Mouse (Mus musculus) layer of hippocampus, postnatal 36 days (tissue): ENCODE results near the gene Heatr9. TPM values are rescaled to one million over a fixed set of nuclear protein-coding genes. Genes with fewer than 3 reads are reported as not detected.
A peak's percentile ranks its signal among the peaks of the same experiment; 100 is the strongest.

Experiments used
- DNase-seq, 2 experiments: peaks; one replicate each; pipeline ENCODE4 v3.0.0; 2022
- total RNA-seq, 2 experiments: library from RNA; stranded (reverse); gene quantifications; 2 replicates each; pipeline ENCODE4 v1.2.3; 2021

Heatr9 gene
- total RNA-seq, 2 experiments from 2014 or later: not detected

DNA sequence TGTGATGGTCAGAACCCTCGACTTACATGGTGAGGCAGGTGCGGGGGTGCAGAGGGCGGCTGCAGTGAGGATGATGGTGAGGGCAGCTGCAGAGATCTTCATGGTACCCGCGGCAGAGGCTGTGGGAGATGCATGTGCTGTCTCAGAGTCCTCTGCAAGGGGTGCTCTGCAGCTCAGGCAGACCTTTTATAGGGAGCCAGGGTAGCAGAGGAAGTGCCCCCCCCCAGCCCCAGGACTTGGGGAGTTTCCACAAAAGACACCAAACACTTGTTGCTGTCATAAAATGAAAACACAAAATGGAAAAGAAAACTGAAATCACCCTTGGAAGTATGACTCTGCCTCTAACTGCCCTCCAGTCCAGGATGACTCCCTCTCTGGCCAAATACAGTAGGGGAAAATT, 8.4 kb upstream of the Heatr9 start, which contains the start of gene Ccl5:
Gene Ccl5 (minus strand): TSS at position 159 of the 400 bp plus-strand sequence.
- no peak for DNase-seq

DNA sequence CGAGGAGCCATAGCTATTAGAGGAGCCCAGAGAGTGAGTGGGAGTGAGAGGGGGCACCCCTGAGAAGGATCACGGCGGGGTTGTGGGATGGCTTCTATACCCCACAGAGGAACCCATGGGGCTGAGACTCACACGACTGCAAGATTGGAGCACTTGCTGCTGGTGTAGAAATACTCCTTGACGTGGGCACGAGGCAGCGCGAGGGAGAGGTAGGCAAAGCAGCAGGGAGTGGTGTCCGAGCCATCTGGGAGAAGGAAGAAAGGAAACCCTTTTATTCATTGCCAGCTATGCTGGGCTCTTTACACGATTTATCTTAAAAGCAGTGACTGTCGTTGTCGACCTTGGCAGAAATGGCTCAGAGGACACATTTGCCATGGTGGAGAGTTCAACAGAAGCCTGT, 7.0 kb upstream of the Heatr9 start:
- no peak for DNase-seq

DNA sequence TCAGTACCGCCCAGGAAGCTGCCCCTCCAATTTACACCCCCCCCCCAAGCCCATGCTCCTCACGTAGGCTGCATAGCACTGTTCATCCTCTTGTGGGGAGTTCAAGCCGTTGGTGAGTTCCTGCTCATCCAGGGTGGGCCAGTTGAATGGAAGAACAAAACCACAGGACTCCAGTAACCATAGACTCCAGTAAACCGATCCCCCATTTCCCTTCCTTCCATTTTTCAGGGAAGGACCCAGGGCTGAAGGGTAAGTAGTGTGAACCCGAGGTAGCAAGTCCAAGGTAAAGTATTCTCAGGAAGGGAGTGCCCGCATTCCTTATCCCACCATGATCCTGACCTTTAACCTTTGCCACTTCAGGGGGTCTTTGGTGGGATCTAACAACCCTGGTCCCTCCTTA, 3.6 kb downstream of the Heatr9 start:
- DNase-seq: no peak

DNA sequence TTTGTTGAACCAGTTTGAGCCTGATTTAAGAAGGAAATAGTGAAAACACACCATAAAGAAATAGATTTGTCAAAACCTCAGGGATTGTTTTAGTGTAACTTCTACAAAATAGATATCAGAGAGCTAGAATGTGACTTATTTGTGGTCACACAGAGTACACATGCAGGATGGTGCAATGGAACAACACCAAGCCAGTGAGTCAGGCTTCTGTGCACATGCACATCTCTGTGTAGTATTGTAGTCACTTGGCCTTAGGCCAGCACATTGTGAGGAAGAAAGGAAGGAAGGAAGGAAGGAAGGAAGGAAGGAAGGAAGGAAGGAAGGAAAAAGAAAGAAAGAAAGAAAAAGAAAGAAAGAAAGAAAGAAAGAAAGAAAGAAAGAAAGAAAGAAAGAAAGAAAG, 4.8 kb downstream of the Heatr9 start:
- no peak for DNase-seq

DNA sequence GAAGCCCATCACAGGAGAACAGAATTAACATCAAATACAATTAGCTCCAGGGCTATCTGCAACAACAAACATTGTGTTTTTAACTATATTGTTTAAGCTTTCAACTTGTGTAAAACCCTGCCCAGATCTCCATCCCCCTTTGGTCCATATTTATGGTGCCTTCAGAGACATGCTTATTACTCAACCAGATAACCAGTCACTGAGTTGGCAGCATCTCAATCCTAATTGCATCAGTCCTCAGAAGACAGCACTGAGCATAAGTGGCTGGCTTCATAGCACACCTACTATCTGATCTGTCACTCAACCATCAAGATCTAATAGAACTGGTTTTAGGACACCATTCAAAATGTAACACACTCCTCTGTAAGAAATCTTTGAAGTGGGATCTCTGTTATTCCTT, 12.5 kb downstream of the Heatr9 start:
- no peak for DNase-seq

DNA sequence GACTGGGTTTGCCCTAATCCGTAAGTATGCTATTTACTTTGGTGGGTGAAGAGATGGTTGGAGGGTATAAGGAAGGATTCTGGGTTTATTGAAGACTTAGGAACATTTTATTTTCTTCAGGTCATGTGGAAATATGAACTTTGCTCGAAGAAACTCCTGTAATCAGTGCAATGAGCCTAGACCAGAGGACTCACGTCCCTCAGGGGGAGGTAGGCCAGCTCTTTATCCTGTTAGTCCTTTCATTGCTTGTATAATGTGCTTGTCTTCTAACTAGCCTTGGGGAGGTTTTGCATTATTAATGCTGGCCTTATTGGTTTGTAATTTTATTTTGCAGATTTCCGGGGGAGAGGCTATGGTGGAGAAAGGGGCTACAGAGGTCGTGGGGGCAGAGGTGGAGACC, 17.7 kb downstream of the Heatr9 start:
- no peak for DNase-seq

DNA sequence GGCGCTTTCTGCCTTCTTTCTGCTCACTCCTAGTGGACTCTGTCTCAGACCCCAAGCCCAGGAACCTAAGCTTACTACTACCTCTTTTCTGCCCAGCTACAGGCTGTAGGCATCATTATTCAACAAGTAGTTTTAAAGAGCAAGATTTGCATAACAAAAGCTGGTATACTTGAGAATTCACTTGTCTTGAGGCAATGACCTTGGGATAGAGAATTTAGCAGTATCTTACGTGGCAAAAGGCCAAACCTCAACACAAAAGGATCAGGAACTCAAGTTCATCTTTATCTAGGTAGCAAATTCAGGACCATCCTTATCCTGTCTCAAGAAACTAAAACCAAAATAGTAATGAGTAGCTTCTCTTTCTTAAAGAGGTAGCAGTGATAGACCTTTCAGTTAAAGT, 26.4 kb downstream of the Heatr9 start:
- DNase-seq: no peak

DNA sequence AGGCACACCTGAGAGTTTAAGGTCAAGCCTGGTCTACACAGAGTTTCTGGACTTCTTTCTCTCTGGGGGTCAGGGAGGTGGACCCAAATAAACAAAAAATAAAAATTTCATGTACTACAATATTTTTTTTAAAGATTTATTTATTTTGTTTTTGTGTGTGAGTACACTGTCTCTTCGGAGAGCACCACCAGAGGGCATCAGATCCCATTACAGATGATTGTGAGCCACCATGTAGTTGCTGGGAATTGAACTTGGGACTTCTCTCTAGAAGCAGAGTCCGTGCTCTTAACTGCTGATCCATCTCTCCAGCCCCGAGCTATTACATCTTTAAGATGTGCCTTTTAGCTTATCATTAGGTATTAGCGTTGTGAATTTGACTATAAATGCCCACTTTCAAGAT, 30.5 kb downstream of the Heatr9 start:
- no peak for DNase-seq

DNA sequence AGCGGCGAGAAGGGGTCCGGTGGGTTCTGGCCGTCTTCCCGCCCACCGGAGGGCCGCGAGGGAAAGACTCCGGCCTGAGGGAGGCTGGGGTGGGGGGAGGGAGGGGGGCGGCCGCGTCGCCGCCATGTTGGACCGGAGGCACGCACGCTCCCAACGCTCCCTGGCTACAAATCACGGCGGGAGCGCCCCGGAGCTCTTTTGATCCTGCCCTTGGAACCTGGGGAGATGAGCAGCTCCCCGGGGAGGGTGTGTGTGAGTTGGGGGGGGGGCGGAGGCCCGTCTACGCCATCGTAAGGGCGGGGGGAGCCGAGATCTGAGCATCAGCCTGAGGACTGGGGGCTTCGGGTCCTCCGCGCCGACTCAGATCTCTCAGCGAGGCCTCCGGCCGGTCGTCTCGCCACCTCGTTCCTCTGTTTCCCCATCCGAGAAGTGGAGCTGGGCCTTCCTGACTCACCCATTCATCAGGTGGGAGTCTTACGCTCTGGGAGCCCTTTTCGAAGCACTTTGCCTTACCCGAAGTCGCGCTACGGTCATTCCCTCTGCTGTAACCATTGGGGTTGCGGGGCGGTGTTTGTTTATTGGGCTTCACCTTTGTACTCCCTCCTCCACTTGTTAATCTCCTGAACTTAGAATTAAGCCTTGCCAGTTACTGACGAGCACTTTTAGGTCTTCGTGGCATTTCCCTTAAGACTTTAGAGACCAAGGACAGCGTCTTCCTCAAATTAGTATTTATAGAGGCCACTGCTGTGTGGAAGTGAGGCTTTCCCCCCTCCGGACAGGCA, 48.5 kb downstream of the Heatr9 start:
- DNase-seq: no peak

DNA sequence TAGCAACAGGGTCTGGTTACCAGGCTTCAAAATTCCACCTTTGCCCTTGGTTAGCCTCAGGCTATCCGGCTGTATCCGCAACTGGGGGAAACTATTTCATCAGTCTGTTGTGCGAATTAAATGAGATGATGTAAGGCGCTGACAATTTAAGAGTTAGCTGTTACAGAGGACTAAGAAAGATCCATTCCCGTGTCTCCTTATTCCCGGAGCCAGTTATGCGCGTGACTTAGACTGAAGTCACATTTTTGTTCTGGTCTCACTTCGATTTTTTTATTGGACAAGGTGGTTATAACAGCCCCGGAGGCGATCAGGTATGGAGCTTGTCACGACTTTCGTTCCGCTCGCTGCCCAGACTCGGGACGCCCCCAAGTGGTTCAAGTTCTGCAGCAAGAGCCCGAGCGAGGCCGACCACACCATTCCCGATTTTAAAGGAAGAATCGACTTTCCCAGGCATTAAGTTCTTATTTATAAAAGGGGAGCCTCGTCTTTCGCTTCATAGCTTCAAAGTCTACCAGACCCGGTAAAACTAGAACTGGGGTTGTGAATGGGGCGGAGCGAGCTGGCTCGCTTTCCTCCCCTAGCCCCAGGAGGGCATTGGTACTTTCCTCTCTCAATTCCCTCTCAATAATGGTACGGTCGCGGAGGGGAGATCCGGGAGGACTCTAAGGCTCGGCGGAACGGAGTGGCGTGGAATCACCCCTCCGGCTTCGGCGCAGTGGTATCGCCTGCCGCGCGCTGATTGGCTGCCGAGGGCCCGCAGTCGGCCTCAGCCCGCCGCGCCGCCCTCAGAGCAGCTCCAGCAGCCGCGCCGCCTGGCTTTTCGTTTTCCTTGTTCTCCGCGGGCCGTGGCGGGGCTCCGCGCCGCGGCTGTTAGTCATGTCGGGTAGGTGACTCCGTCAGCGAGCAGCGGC, 49.4 kb downstream of the Heatr9 start, which contains the start of gene Taf15:
Gene Taf15 (plus strand): TSS at position 763 of the 911 bp plus-strand sequence.
- peak; percentile 99 for DNase-seq

DNA sequence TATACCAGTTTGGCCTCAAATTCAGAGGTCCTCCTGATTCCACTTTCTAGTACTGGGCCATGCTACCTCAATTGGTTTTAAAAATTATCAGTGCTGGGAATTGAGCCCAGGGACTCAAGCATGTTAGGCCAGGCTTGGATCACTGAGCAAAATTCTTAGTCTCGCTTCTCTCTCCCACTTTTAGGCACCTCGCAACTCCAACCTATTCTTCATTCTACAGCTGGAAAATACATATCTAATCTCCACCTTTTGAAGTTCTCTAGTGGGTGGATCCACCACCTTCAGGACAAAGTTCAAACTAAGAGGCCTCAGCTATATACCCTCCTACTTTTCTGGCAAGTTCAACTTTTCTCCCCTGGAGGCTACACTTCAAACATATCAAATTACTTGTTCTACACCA, 50.2 kb downstream of the Heatr9 start:
- no peak for DNase-seq

DNA sequence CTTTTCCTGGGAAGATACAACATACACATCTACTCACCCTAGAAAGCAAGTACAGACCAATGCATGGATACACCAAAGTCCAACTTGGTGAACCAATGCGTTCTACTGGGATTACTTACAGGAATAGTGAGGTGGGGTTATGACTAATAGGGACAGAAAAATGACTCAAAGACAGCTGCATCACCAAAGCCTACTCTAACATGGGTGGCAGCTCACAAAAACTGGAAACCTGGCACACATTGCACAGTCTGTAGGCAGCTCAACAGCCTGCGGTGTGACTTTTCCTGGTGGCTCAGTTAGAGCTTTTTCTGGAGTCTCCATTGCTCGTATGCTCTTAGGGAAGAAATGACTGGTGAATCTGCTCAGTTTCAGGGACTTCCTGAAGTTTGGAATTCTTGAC, 53.2 kb downstream of the Heatr9 start:
- DNase-seq: no peak

DNA sequence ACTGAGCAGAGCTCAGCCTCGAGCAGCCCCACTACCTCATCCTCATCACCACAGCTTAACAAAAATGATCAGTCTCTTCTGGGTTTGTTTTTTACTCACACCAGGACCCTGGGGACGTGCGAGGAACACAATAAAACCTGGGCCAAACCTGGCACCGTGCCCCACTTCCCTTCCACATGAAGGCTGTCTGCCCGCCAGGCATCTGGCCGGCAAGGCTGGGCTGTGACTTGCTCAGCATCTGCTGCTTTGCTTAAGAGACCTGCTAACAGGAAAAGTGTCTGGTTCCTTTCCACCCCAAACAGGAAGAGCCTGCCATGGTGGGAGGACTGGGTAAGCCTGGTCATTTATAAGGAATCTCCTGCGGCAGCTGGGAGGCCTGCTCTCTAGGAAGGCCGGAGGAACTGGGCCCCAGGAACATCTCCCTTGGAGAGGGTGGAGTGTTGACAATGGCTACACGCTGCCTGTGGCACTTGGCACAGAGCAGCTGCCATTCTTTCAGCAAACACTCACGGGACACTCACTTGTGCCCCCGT, 54.8 kb downstream of the Heatr9 start:
- DNase-seq: no peak

DNA sequence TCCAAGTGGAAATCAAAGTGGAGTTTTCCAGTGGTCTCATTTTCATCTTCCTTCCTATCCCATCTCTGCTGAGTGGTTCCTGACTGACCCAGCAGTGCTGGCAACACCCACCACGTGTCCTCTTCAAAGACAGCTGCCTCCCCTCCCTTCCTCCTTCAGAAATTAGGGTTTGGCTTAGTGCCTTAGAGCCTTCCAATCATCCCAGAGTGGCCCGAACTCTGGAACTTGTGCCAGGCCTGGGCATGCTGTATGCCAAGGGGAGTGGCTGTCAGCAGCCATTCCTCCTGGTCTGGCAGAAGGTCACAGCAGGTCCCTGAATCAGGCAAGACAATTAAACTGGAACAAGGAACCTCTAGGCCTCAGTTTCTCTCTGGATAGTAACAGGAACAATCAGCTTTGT, 56.0 kb downstream of the Heatr9 start:
- no peak for DNase-seq

DNA sequence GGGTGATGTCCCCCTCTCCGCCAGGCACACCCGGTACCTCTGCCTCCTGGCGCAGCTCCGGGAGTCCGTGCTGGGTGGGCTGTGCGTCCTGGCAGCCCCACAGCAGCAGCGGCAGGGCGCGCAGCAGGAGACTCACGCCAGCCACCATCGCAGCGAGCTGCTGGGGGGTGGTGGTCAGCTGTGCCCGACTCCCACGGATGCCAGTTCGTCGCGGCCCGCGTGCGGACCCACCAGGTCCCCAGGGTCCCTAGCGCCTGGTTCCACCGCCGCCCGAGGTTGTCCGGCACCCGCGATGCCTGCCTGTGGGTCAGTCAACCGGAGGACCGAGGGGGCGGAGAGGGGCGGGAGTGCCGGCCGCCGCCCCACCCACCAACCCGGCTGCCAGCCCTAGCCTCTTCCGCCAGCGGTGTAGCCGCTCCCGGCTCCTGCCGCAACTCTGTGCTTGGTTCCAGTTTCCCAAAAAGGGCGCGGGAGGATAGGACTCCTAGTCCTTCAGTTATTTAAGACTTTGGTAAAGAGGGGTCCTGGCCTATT, 59.2 kb downstream of the Heatr9 start, which contains the start of gene Mmp28:
Gene Mmp28 (minus strand): TSS at position 361 of the 534 bp plus-strand sequence.
- no peak for DNase-seq

Other genes with a start within 250 kb of the Heatr9 start
- not detected for gene Slfn14, start 235.4 kb downstream of the Heatr9 start, total RNA-seq
- gene Ap2b1, start 223.2 kb downstream of the Heatr9 start, total RNA-seq: 100 to 1,000 TPM; 329 to 361 TPM
- 1 to 10 TPM; 7.9 to 9.9 TPM for gene Pex12, start 219.6 kb downstream of the Heatr9 start, total RNA-seq
- 100 to 1,000 TPM; 223 to 227 TPM for gene Rasl10b, start 113.0 kb downstream of the Heatr9 start, total RNA-seq
- gene Gas2l2, start 92.7 kb downstream of the Heatr9 start, total RNA-seq: under 1 TPM; 0.12 to 0.15 TPM
- gene 1700020L24Rik, start 84.5 kb downstream of the Heatr9 start, total RNA-seq: not detected
- 1 to 10 TPM; 2.9 to 4.0 TPM for gene Mmp28, start 59.1 kb downstream of the Heatr9 start, total RNA-seq
- 10 to 100 TPM; 75.0 to 77.4 TPM for gene Taf15, start 49.1 kb downstream of the Heatr9 start, total RNA-seq
- gene Ccl5, start 8.3 kb upstream of the Heatr9 start, total RNA-seq: not detected
- 1 to 10 TPM; 4.6 to 5.2 TPM for gene Ccl9, start 56.5 kb upstream of the Heatr9 start, total RNA-seq
- gene Ccl6, start 70.9 kb upstream of the Heatr9 start, total RNA-seq: 1 to 10 TPM in 1 of 2 experiments, under 1 TPM in 1; 0.82 to 2.0 TPM
- not detected for gene Rpl9-ps1, start 123.4 kb upstream of the Heatr9 start, total RNA-seq
- not detected for gene Ccl3, start 127.2 kb upstream of the Heatr9 start, total RNA-seq
- not detected for gene Ccl4, start 140.4 kb upstream of the Heatr9 start, total RNA-seq
- under 1 TPM in 1 of 2 experiments, not detected in 1; 0.81 TPM for gene Wfdc17, start 181.8 kb upstream of the Heatr9 start, total RNA-seq
- not detected for gene Wfdc18, start 186.8 kb upstream of the Heatr9 start, total RNA-seq
- gene Wfdc21, start 224.8 kb upstream of the Heatr9 start, total RNA-seq: not detected
- gene Heatr6, start 231.5 kb upstream of the Heatr9 start, total RNA-seq: 10 to 100 TPM; 15.8 to 17.7 TPM